Mouse (Mus musculus) neural tube, embryonic 14.5 days (tissue): ENCODE data around the gene Fsd2. TPM values are rescaled to one million over a fixed set of nuclear protein-coding genes. Genes with fewer than 3 reads are reported as not detected.

Experiments used
- ATAC-seq: fragments of 200-750 bp; cut with Nextera tagmentation; 2 replicates; pipeline ENCODE4 v1.8.0; 2017; ENCODE audit warnings: low read depth, mild to moderate bottlenecking, moderate TSS enrichment, moderate library complexity
- H3K27ac ChIP-seq: fragments of 300-500 bp; sonication (generic); 2 replicates; pipeline ENCODE4 v1.5.1; 2014; ENCODE audit warnings: low read depth, mild to moderate bottlenecking, control low read depth, low read length, moderate library complexity, mixed read lengths
- H3K27me3 ChIP-seq: fragments of 300-500 bp; sonication (generic); 2 replicates; pipeline ENCODE4 v1.6.1; 2014; ENCODE audit warnings: low read length; ENCODE audit not compliant: control insufficient read depth, insufficient read depth
- H3K36me3 ChIP-seq: fragments of 300-500 bp; sonication (generic); 2 replicates; pipeline ENCODE4 v1.6.1; 2014; ENCODE audit warnings: low read length, mixed read lengths; ENCODE audit not compliant: control insufficient read depth, insufficient read depth
- H3K4me1 ChIP-seq: fragments of 300-500 bp; sonication (generic); 2 replicates; pipeline ENCODE4 v1.6.1; 2014; ENCODE audit warnings: low read length; ENCODE audit not compliant: control insufficient read depth, insufficient read depth
- H3K4me2 ChIP-seq: fragments of 300-500 bp; sonication (generic); 2 replicates; pipeline ENCODE4 v1.6.1; 2014; ENCODE audit warnings: mild to moderate bottlenecking, low read depth, low read length, control low read depth
- H3K4me3 ChIP-seq: fragments of 300-500 bp; sonication (generic); 2 replicates; pipeline ENCODE4 v1.5.1; 2014; ENCODE audit warnings: low read depth, low read length, control low read depth, mixed read lengths
- H3K9ac ChIP-seq: fragments of 300-500 bp; sonication (generic); replicated peaks from 2 replicates; pipeline ENCODE4 v1.6.1; 2014; ENCODE audit warnings: low read depth, mild to moderate bottlenecking, control low read depth, low read length, mixed read lengths
- H3K9me3 ChIP-seq: fragments of 300-500 bp; sonication (generic); 2 replicates; pipeline ENCODE4 v1.6.1; 2016; ENCODE audit warnings: low read length; ENCODE audit not compliant: control insufficient read depth
- WGBS: fragments of 180-500 bp; shearing (Covaris S2); extraction: QIAGEN DNeasy Blood & Tissue Kit; methylation state at CpG from one replicate; pipeline ENCODE4 v1.1.7; 2014; 5-methylcytosine and 5-hydroxymethylcytosine counted together
- polyA plus RNA-seq: library from polyadenylated mRNA; unstranded; fragments of >200 nt; fragmentation: Nextera tagmentation; extraction: Ambion mirVana; gene quantifications from 2 replicates; pipeline ENCODE4 v1.2.1, GENCODE M21; 2014

Fsd2 gene
- polyA plus RNA-seq, 1 experiment from 2014 or later = 0.15 TPM

- H3K27ac ChIP-seq = no peak overlapping the region
- H3K27me3 ChIP-seq = no peaks in the 10 kb centered on the region
- ATAC-seq = no peak
- no peaks in the 10 kb centered on the region for H3K4me1 ChIP-seq
- H3K9ac ChIP-seq = no peak overlapping the region
- H3K36me3 ChIP-seq = peaks cover 44% of the 10 kb centered on the region
- 82% methylated on average over 6 of the region's 6 CpGs for WGBS
- no peak overlapping the region for H3K4me2 ChIP-seq
- no peaks in the 10 kb centered on the region for H3K9me3 ChIP-seq
- no peak overlapping the region for H3K4me3 ChIP-seq
These were observed 29.3 kb upstream of the Fsd2 start for GRCm38 (mm10) chr7:81596086-81596485.

- 95% methylated on average over 5 of the region's 5 CpGs for WGBS
- no peaks in the 10 kb centered on the region for H3K27me3 ChIP-seq
- H3K36me3 ChIP-seq = peaks cover 52% of the 10 kb centered on the region
- ATAC-seq = no peak
- H3K4me3 ChIP-seq = no peak overlapping the region
- H3K4me2 ChIP-seq = no peak overlapping the region
- no peaks in the 10 kb centered on the region for H3K4me1 ChIP-seq
- H3K9ac ChIP-seq = no peak overlapping the region
- no peak overlapping the region for H3K27ac ChIP-seq
- H3K9me3 ChIP-seq = no peaks in the 10 kb centered on the region
These were observed 28.3 kb upstream of the Fsd2 start for GRCm38 (mm10) chr7:81595056-81595455.

- no peak overlapping the region for H3K4me2 ChIP-seq
- WGBS = 96% methylated on average over 8 of the region's 8 CpGs
- H3K36me3 ChIP-seq = peaks cover 53% of the 10 kb centered on the region
- no peak for ATAC-seq
- no peak overlapping the region for H3K4me3 ChIP-seq
- no peaks in the 10 kb centered on the region for H3K9me3 ChIP-seq
- H3K4me1 ChIP-seq = no peaks in the 10 kb centered on the region
- H3K27ac ChIP-seq = no peak overlapping the region
- no peak overlapping the region for H3K9ac ChIP-seq
- no peaks in the 10 kb centered on the region for H3K27me3 ChIP-seq
These were observed 26.6 kb upstream of the Fsd2 start for GRCm38 (mm10) chr7:81593387-81593786.

GRCm38 (mm10) chr7:81592686-81593085 is 25.9 kb upstream of the Fsd2 start:
- no peak overlapping the region for H3K4me3 ChIP-seq
- H3K36me3 ChIP-seq = peaks cover 56% of the 10 kb centered on the region
- 88% methylated on average over 9 of the region's 9 CpGs for WGBS
- no peak overlapping the region for H3K27ac ChIP-seq
- no peaks in the 10 kb centered on the region for H3K27me3 ChIP-seq
- ATAC-seq = no peak
- no peaks in the 10 kb centered on the region for H3K4me1 ChIP-seq
- no peak overlapping the region for H3K4me2 ChIP-seq
- no peaks in the 10 kb centered on the region for H3K9me3 ChIP-seq
- H3K9ac ChIP-seq = no peak overlapping the region

GRCm38 (mm10) chr7:81587238-81587637 is 20.5 kb upstream of the Fsd2 start:
- no peaks in the 10 kb centered on the region for H3K9me3 ChIP-seq
- H3K36me3 ChIP-seq = peaks cover 55% of the 10 kb centered on the region
- 86% methylated on average over 4 of the region's 4 CpGs for WGBS
- no peak for ATAC-seq
- no peaks in the 10 kb centered on the region for H3K27me3 ChIP-seq
- H3K4me2 ChIP-seq = no peak overlapping the region
- H3K27ac ChIP-seq = no peak overlapping the region
- H3K4me3 ChIP-seq = no peak overlapping the region
- no peaks in the 10 kb centered on the region for H3K4me1 ChIP-seq
- no peak overlapping the region for H3K9ac ChIP-seq

- H3K4me2 ChIP-seq = no peak overlapping the region
- H3K9ac ChIP-seq = no peak overlapping the region
- no peaks in the 10 kb centered on the region for H3K27me3 ChIP-seq
- ATAC-seq = no peak
- WGBS = 93% methylated on average over 7 of the region's 7 CpGs
- no peaks in the 10 kb centered on the region for H3K4me1 ChIP-seq
- H3K36me3 ChIP-seq = peaks cover 38% of the 10 kb centered on the region
- H3K9me3 ChIP-seq = no peaks in the 10 kb centered on the region
- no peak overlapping the region for H3K4me3 ChIP-seq
- H3K27ac ChIP-seq = no peak overlapping the region
These were observed 18.6 kb upstream of the Fsd2 start for GRCm38 (mm10) chr7:81585326-81585725.

- H3K27ac ChIP-seq = no peak overlapping the region
- H3K9me3 ChIP-seq = no peaks in the 10 kb centered on the region
- H3K4me1 ChIP-seq = no peaks in the 10 kb centered on the region
- no peak overlapping the region for H3K9ac ChIP-seq
- no peak overlapping the region for H3K4me3 ChIP-seq
- no peaks in the 10 kb centered on the region for H3K27me3 ChIP-seq
- no peak overlapping the region for H3K4me2 ChIP-seq
- 64% methylated on average over 3 of the region's 3 CpGs for WGBS
- no peak for ATAC-seq
- H3K36me3 ChIP-seq = peaks cover 35% of the 10 kb centered on the region
These were observed 16.8 kb upstream of the Fsd2 start for GRCm38 (mm10) chr7:81583512-81583911.

GRCm38 (mm10) chr7:81579312-81579711 is 12.6 kb upstream of the Fsd2 start:
- H3K9ac ChIP-seq = no peak overlapping the region
- no peaks in the 10 kb centered on the region for H3K27me3 ChIP-seq
- H3K9me3 ChIP-seq = no peaks in the 10 kb centered on the region
- H3K4me1 ChIP-seq = no peaks in the 10 kb centered on the region
- no peak overlapping the region for H3K4me2 ChIP-seq
- peaks cover 6% of the 10 kb centered on the region; the same call in 1 of the 2 replicates for H3K36me3 ChIP-seq
- ATAC-seq = no peak
- 95% methylated on average over 5 of the region's 5 CpGs for WGBS
- H3K4me3 ChIP-seq = no peak overlapping the region
- no peak overlapping the region for H3K27ac ChIP-seq

GRCm38 (mm10) chr7:81578413-81578812 is 11.7 kb upstream of the Fsd2 start:
- Histone ChIP-seq H3K9me3 (no peaks in the 10 kb centered on the region), H3K27me3 (no peaks in the 10 kb centered on the region), H3K4me3 (no peak overlapping the region), H3K36me3 (peaks cover 6% of the 10 kb centered on the region; the same call in 1 of the 2 replicates), H3K4me2 (no peak overlapping the region), H3K27ac (no peak overlapping the region), H3K9ac (no peak overlapping the region), H3K4me1 (peaks cover 3% of the 10 kb centered on the region; the same call in 1 of the 2 replicates)
- ATAC-seq = no peak
- 92% methylated on average over 7 of the region's 7 CpGs for WGBS
